Mouse (Mus musculus) liver, embryonic 15.5 days (tissue): ENCODE data around the gene Dnaja3. TPM values are rescaled to one million over a fixed set of nuclear protein-coding genes. Genes with fewer than 3 reads are reported as not detected.

ENCODE experiments used
- ATAC-seq: fragments of 200-750 bp; cut with Nextera tagmentation; 2 replicates; pipeline ENCODE4 v1.8.0; 2017; ENCODE audit warnings: moderate number of reproducible peaks, mild to moderate bottlenecking, moderate library complexity; ENCODE audit not compliant: insufficient read depth
- H3K27ac ChIP-seq: fragments of 300-500 bp; sonication (generic); replicated peaks from 2 replicates; pipeline ENCODE4 v1.5.1; 2015; ENCODE audit warnings: mild to moderate bottlenecking, inconsistent platforms
- H3K27me3 ChIP-seq: fragments of 300-500 bp; sonication (generic); 2 replicates; pipeline ENCODE4 v1.6.1; 2015; ENCODE audit warnings: mild to moderate bottlenecking, inconsistent platforms
- H3K36me3 ChIP-seq: fragments of 300-500 bp; sonication (generic); replicated peaks from 2 replicates; pipeline ENCODE4 v1.6.1; 2015; ENCODE audit warnings: moderate library complexity, mild to moderate bottlenecking, inconsistent platforms
- H3K4me1 ChIP-seq: fragments of 300-500 bp; sonication (generic); replicated peaks from 2 replicates; pipeline ENCODE4 v1.6.1; 2015; ENCODE audit warnings: inconsistent platforms
- H3K4me2 ChIP-seq: fragments of 300-500 bp; sonication (generic); 2 replicates; pipeline ENCODE4 v1.6.1; 2015; ENCODE audit warnings: moderate library complexity, mild to moderate bottlenecking, inconsistent platforms
- H3K4me3 ChIP-seq: fragments of 300-500 bp; sonication (generic); replicated peaks from 2 replicates; pipeline ENCODE4 v1.5.1; 2015; ENCODE audit warnings: mild to moderate bottlenecking, inconsistent platforms
- H3K9ac ChIP-seq: fragments of 300-500 bp; sonication (generic); 2 replicates; pipeline ENCODE4 v1.6.1; 2015; ENCODE audit warnings: moderate library complexity, mild to moderate bottlenecking, inconsistent platforms
- H3K9me3 ChIP-seq: fragments of 300-500 bp; sonication (generic); replicated peaks from 2 replicates; pipeline ENCODE4 v1.6.1; 2016; ENCODE audit warnings: inconsistent platforms
- WGBS: fragments of 180-500 bp; shearing (Covaris S2); methylation state at CpG from one replicate; pipeline ENCODE4 v1.1.7; 2015; ENCODE audit warnings: mixed read lengths; ENCODE audit not compliant: insufficient replicate concordance; 5-methylcytosine and 5-hydroxymethylcytosine counted together
- polyA plus RNA-seq: library from polyadenylated mRNA; unstranded; fragments of >200 nt; fragmentation: Nextera tagmentation; extraction: Ambion mirVana; gene quantifications from 2 replicates; pipeline ENCODE4 v1.2.1, GENCODE M21; 2015

Dnaja3 gene
- polyA plus RNA-seq, 1 experiment from 2014 or later = 45.7 TPM

DNA sequence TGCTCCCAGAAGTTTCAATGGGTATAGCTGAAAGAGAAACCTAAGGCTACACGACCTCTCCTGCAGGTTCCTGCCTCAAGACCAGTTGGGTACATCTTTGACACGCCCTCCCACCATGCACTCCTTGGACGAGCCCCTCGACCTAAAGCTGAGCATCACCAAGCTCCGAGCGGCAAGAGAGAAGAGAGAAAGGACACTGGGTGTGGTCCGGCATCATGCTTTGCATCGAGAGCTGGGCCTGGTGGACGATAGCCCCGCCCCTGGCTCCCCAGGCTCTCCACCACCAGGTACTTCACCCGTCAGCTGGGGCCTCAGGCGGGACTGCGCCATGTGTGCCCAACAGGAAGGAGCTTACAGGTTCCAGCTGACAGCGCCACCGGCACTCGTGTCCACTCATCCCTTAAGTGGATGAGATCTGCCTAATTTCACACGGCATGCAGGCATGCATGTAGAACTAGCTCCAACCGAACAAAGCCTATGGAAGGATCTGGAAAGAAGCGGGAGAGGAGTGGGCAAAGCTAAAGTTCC is 31.2 kb upstream of the Dnaja3 start:
- Histone ChIP-seq H3K9ac (no peak overlapping the region), H3K27me3 (no peaks in the 10 kb centered on the region), H3K4me2 (no peak overlapping the region), H3K4me3 (no peak overlapping the region), H3K36me3 (0 out of 2 replicates have a peak, but pooled peaks cover 12% of the 10 kb centered on the region), H3K4me1 (peaks cover 32% of the 10 kb centered on the region), H3K27ac (no peak overlapping the region), H3K9me3 (no peaks in the 10 kb centered on the region)
- 74% methylated on average over 19 of the region's 19 CpGs for WGBS
- no peak for ATAC-seq

DNA sequence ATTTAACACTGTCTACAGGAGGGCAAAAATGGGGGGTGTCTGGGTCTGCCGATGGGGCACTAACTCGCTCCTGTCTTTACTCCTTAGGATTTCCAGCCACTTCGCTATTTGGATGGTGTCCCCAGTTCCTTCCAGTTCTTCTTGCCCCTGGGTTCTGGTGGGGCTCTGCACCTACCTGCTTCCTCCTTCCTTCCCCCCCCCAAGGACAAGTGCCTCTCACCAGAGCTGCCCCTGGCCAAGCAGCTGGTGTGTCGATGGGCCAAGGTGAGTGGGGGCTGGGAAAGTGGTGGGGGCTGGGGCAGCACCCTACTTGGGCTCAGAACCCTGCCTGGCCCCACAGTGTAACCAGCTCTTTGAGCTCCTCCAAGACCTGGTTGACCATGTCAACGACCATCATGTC is 28.6 kb upstream of the Dnaja3 start:
- Histone ChIP-seq H3K9ac (no peak overlapping the region), H3K4me2 (no peak overlapping the region), H3K4me1 (peaks cover 13% of the 10 kb centered on the region), H3K27me3 (no peaks in the 10 kb centered on the region), H3K4me3 (no peak overlapping the region), H3K36me3 (peaks cover 26% of the 10 kb centered on the region), H3K9me3 (no peaks in the 10 kb centered on the region), H3K27ac (no peak overlapping the region)
- WGBS = 66% methylated on average over 5 of the region's 5 CpGs
- no peak for ATAC-seq

DNA sequence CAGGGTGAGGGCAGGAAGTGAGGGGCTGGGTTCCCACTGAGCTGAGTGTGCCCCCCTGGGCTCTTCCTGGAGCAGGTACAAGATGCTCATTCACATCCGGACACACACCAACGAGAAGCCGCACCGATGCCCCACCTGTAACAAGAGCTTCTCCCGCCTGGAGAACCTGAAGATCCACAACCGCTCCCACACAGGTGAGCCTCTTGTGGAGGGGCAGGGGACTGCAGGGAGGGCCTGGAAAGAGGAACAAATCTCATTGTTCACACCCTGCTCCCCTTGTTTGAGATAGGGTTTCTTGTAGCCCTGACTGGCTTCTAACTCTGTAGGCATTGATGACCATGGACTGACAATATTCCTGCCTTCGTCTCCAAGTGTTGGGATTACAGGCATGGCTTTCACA is 28.1 kb upstream of the Dnaja3 start:
- Histone ChIP-seq H3K27me3 (no peaks in the 10 kb centered on the region), H3K4me2 (no peak overlapping the region), H3K9me3 (no peaks in the 10 kb centered on the region), H3K27ac (no peak overlapping the region), H3K9ac (no peak overlapping the region), H3K4me3 (no peak overlapping the region), H3K4me1 (peaks cover 8% of the 10 kb centered on the region), H3K36me3 (peaks cover 29% of the 10 kb centered on the region)
- WGBS = 81% methylated on average over 7 of the region's 7 CpGs
- no peak for ATAC-seq

DNA sequence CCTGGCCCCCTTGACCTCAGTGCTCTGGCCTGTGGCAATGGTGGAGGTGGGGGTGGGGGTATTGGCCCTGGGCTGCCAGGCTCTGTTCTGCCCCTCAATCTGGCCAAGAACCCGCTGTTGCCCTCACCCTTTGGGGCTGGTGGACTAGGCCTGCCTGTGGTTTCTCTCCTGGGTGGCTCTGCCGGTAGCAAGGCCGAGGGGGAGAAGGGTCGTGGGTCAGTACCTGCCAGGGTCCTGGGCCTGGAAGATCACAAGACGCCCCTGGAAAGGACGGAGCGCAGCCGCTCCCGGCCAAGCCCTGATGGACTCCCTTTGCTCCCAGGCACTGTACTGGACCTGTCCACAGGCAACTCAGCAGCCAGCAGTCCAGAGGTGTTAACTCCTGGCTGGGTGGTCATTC is 26.1 kb upstream of the Dnaja3 start:
- H3K4me1 ChIP-seq = 0 out of 2 replicates have a peak, but pooled peaks cover 4% of the 10 kb centered on the region
- 80% methylated on average over 9 of the region's 9 CpGs for WGBS

DNA sequence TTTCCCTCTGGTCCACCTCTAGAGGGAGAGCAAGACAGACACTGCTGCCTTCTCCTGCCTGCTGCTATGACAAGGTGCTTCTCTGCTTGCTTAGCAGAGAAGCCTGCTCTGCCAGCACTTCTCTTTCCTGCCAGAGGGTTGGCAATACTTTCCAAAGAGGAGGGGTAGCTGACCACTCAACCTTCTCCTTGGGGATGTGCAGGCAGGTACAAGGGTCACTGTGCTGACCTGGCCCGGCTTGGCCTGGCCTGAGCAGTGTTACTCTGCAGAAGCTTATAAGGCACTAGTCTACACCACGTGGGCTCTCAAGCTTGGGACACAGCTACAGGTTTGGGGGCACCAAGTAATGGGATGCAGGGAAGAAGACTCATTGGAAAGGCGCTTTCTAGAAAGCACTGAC is 25.1 kb upstream of the Dnaja3 start:
- H3K27me3 ChIP-seq = no peaks in the 10 kb centered on the region
- H3K4me3 ChIP-seq = no peak overlapping the region
- H3K4me2 ChIP-seq = no peak overlapping the region
- no peaks in the 10 kb centered on the region for H3K9me3 ChIP-seq
- 0 out of 2 replicates have a peak, but pooled peaks cover 5% of the 10 kb centered on the region for H3K4me1 ChIP-seq
- H3K27ac ChIP-seq = no peak overlapping the region
- peaks cover 42% of the 10 kb centered on the region for H3K36me3 ChIP-seq
- 79% methylated on average over 3 of the region's 3 CpGs for WGBS
- ATAC-seq = no peak
- no peak overlapping the region for H3K9ac ChIP-seq

More for the DNA sequence above, 26.1 kb upstream of the Dnaja3 start:
- Histone ChIP-seq H3K27ac (no peak overlapping the region), H3K9ac (no peak overlapping the region), H3K36me3 (peaks cover 36% of the 10 kb centered on the region), H3K27me3 (no peaks in the 10 kb centered on the region), H3K4me2 (no peak overlapping the region), H3K4me3 (no peak overlapping the region), H3K9me3 (no peaks in the 10 kb centered on the region)
- no peak for ATAC-seq

DNA sequence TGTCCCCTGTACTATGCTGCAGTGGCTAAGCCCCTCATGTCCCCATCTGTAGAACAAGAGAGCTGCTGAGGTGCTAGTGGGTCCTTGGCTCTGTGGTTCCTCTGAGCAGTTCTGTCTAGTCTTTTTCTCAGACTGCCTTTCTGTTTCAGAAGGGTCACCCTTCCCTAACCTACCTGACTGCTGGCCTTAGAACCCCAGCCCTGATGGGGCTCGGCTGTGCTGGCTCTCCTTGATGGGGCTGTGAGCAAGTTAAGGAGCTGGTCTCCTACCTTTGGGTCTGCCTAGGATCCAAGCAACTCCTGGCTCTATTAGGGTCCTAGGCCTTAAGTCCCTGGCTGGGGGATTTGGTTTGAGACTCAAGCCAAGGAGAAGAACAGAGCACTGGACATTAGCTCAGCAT is 24.5 kb upstream of the Dnaja3 start:
- 73% methylated on average over 1 of the region's 1 CpGs for WGBS
- H3K36me3 ChIP-seq = peaks cover 42% of the 10 kb centered on the region

DNA sequence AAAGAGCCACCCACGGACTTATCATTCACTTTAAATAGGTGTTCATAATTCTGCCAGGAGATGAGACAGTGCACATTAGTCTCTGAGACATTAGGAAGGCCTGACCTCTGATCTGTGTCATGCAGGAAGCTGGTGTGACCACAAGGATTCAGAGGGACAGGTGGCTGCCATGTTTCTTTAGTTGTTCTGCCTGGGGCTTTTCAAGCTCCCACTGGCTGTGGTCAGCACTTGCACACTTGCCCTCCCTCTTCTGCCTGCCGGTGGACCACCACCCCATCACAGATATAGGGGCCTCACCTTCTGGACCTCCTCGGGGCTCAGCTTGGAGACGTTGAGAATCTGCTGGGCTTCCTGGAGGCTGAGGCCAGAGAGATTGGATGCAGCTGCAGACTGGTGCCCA is 23.0 kb upstream of the Dnaja3 start:
- H3K27me3 ChIP-seq = no peaks in the 10 kb centered on the region
- WGBS = 54% methylated on average over 4 of the region's 4 CpGs
- H3K4me2 ChIP-seq = no peak overlapping the region
- ATAC-seq = no peak
- H3K9ac ChIP-seq = no peak overlapping the region
- no peak overlapping the region for H3K27ac ChIP-seq
- no peak overlapping the region for H3K4me3 ChIP-seq
- no peaks in the 10 kb centered on the region for H3K9me3 ChIP-seq
- H3K36me3 ChIP-seq = peaks cover 33% of the 10 kb centered on the region
- peaks cover 14% of the 10 kb centered on the region for H3K4me1 ChIP-seq

More for the DNA sequence above, 24.5 kb upstream of the Dnaja3 start:
- ATAC-seq = no peak
- Histone ChIP-seq H3K27ac (no peak overlapping the region), H3K27me3 (no peaks in the 10 kb centered on the region), H3K4me3 (no peak overlapping the region), H3K9me3 (no peaks in the 10 kb centered on the region), H3K9ac (no peak overlapping the region), H3K4me1 (peaks cover 8% of the 10 kb centered on the region; the same call in 1 of the 2 replicates), H3K4me2 (no peak overlapping the region)

DNA sequence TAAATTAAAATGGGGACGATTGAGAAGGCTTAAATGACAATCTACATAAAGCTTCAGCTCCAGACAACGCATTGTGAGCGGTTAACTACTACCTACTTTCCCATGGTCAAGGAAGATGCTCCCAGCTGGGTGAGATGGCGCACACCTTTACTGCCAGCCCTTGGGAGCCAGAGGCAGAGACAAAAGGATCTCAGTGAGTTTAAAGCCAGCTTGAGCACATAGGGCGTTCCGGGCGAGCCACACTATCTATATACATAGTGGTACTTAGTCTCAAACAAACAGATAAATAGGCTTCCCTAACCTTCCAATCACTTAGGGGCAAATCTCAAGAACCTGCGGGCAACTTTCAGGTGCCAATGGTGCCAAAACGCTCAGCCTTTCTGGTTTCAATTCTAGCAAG is 15.7 kb upstream of the Dnaja3 start:
- Histone ChIP-seq H3K36me3 (peaks cover 23% of the 10 kb centered on the region), H3K9me3 (no peaks in the 10 kb centered on the region), H3K27ac (peak overlapping the region; percentile 88), H3K4me3 (peak overlapping the region; percentile 77), H3K4me1 (peaks cover 40% of the 10 kb centered on the region), H3K9ac (peak overlapping the region; percentile 81), H3K27me3 (no peaks in the 10 kb centered on the region), H3K4me2 (peak overlapping the region; percentile 77)
- ATAC-seq = peak; percentile 56
- WGBS = 14% methylated on average over 9 of the region's 9 CpGs

DNA sequence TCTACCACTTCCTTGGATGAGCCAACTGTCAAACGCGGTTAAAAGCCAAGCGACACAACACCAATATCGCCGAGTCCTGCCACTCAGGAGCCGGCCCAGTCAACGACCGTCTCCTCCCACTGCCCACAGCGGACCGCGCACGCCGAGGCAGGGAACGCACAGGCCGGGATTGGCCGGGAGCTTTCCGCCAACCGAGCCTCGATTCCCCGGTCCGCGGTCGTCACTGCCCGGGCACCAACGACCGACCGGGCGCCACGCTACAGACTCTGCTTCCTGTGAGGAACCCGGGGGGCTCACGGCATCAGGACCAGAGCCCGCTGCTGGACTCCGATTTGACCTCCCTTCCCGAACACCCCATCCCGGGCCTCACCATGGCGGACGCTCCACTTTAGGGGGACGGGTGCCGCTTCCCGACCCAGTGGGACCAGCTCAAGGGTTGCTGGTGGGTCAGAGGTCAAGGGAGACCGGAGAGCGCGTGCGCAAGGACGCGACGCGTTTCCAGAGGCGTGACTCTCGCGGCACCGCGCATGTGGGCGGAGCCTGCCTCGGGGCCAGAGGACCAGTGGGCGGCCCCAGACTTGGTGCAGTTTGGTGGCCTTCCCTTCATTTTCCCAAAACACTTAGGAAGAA is 15.2 kb upstream of the Dnaja3 start, which contains the start of gene Pam16:
Pam16 (minus strand) TSS at position 508 of the 630 bp plus-strand sequence.
- ATAC-seq = peak; percentile 89
- under 1% methylated on average over 56 of the region's 56 CpGs for WGBS
- H3K4me2 ChIP-seq = peak within 1 kb of the TSS; percentile 77
- peaks cover 40% of the 10 kb centered on the region for H3K4me1 ChIP-seq
- H3K9me3 ChIP-seq = no peaks in the 10 kb centered on the region
- peak within 1 kb of the TSS; percentile 81 for H3K9ac ChIP-seq
- peak within 1 kb of the TSS; percentile 77 for H3K4me3 ChIP-seq
- H3K27me3 ChIP-seq = no peaks in the 10 kb centered on the region
- H3K27ac ChIP-seq = peak within 1 kb of the TSS; percentile 88
- H3K36me3 ChIP-seq = peaks cover 26% of the 10 kb centered on the region

DNA sequence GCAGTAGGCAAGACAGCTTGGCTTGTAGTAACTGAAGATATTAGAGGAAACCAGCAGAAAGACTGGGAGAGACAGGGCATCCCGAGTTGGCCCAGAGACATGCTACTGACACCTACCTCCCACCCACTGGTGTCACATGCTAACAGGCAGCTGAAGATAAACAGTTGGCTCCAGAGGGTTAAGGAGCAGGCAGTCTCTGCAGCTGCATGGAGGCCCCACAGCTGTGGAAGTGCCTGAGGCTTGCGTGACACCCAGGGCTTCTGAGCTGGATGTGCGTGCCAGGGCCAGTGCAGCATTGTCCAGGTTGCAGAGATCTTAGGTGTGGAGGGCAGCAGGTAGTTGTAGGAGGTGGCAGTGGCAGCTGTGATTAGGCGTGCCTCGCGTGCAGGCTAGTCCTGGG is 12.7 kb upstream of the Dnaja3 start:
- no peaks in the 10 kb centered on the region for H3K9me3 ChIP-seq
- ATAC-seq = no peak
- WGBS = 72% methylated on average over 6 of the region's 6 CpGs

DNA sequence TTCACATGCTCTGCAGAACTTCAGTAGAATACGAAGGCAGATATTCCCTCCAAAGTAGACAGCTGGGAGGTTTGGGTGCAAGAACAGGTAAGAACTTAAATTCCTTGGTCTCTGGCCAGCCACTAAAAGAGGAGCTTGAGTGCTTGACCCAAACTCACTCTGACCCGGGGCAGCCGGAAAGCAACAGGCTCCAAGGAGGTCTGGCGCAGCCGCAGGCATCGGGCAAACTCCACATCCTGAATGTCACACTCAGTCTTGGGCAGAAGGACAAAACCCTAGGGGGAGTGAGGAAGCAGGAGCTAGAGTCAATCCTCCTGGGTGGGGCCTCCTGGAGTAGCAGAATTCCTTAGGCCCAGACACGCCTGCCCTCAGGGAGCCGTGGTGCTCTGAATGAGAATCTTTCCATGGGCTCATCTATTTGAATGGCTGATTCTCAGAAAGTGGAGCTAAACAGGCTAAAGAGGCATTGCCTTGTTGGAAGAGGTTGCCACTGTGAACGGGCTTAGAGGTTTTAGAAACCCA is 10.8 kb upstream of the Dnaja3 start:
- Histone ChIP-seq H3K9ac (no peak overlapping the region), H3K9me3 (no peaks in the 10 kb centered on the region), H3K36me3 (peaks cover 44% of the 10 kb centered on the region), H3K4me2 (no peak overlapping the region), H3K4me1 (peaks cover 13% of the 10 kb centered on the region), H3K27me3 (no peaks in the 10 kb centered on the region), H3K4me3 (no peak overlapping the region), H3K27ac (no peak overlapping the region)
- 84% methylated on average over 9 of the region's 9 CpGs for WGBS
- no peak for ATAC-seq

More for the DNA sequence above, 12.7 kb upstream of the Dnaja3 start:
- Histone ChIP-seq H3K27me3 (no peaks in the 10 kb centered on the region), H3K9ac (no peak overlapping the region), H3K4me3 (no peak overlapping the region), H3K27ac (no peak overlapping the region), H3K4me2 (no peak overlapping the region), H3K4me1 (peaks cover 31% of the 10 kb centered on the region), H3K36me3 (peaks cover 34% of the 10 kb centered on the region)
